Mouse (Mus musculus) adrenal gland, postnatal 25 days (tissue): Measurements from ENCODE around the gene Pknox2. TPM values are rescaled to one million over a fixed set of nuclear protein-coding genes. Genes with fewer than 3 reads are reported as not detected.

Experiments
- DNase-seq: peaks from one replicate; pipeline ENCODE4 v3.0.0; 2021; ENCODE audit warnings: mixed read lengths
- total RNA-seq: library from RNA; stranded (reverse); gene quantifications from 2 replicates; pipeline ENCODE4 v1.2.3, GENCODE M21; 2021

Gene Pknox2
- total RNA-seq, 1 experiment from 2014 or later = 1.9 TPM

DNA sequence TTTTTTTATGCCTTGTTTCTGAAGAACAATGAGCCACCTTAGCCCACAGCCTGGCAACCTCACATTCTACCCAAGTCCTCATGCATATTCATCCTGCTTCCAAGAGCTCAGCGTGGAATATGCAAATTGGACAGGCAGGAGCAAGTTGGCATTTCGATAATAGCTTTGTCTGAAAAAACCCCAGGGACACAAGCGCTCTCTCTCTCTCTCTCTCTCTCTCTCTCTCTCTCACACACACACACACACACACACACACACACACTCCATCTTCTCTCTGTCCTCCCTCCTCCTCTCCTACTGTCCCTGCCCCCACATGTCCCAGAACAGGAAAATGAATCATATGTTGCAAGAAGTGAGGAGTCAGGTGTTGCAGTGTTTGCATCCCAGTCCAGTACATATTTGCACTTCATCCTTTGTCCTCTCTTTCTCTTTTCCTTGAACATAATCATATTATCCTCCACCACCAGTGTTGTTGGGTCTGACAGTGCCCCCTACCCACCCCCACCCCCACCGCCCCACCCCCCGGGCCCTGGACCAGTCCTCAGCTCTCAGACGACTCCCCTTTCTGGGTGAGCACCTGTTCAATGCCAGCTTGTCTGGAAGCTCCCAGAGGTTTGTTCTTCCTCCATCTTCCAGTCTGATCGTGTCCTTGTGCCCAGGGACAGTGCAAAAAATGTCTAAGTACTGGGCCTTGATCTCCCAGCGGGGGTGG is 265.0 kb downstream of the Pknox2 start:
- no peak for DNase-seq

DNA sequence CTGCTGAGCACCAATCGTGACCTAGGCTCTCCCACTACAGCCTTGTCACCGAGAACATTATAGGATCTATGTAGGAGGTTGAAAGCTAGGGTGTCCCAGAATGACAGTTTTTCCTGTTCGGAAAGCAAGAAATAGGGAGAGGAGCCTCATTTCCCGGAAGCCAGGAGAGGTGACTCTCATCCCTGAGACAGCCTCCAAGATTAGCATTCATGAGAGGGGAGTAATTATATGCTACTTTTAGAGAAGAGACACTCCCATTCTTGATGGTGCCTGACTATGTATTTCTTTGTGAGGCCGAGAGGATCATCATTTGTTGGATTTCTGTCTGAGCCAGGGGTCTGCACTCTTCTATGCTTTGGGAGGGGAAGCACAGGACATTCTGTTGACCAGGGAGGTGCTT is 265.6 kb downstream of the Pknox2 start:
- no peak for DNase-seq

GRCm38 (mm10) chr9:36876787-36877186 is 270.4 kb downstream of the Pknox2 start:
- DNase-seq = no peak

DNA sequence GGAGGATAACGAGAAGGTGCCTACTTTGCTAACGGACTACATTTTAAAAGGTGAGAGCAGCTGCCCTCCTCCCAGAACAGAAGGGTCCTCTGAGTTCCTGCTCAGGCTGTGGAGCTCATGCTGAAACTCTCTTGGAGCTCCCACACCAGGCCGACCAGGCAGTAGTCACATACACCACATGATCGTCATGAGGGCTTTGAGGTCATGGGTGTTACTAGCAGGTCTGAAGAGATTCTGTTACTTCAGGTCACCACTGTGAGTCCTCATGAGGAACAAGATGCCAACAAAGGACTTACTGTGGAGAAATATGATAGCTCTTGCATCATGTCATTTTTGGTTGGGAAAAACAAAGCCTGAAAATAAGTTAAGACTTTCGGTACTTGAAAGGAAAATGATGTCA is 270.9 kb downstream of the Pknox2 start:
- no peak for DNase-seq

DNA sequence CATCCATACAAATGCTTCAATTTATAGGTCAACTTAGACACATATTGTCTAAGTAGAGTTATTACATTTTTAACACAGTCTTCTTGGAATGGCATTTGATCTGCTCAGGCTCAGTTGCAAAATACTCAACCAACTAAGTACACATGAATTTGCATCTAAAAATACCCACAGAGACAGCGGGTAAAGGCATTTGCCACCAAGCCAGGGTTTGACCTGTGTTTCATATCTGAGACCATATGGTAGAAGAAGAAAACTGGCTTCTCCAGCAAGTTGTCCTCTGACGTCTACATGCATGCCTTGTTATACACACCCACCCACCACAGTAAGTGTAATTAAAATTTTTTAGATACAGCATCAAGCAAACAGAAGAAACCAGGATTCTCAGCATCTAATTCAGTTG is 273.4 kb downstream of the Pknox2 start:
- DNase-seq = no peak

- DNase-seq = no peak
Observed at GRCm38 (mm10) chr9:36870263-36870662, 276.9 kb downstream of the Pknox2 start.

DNA sequence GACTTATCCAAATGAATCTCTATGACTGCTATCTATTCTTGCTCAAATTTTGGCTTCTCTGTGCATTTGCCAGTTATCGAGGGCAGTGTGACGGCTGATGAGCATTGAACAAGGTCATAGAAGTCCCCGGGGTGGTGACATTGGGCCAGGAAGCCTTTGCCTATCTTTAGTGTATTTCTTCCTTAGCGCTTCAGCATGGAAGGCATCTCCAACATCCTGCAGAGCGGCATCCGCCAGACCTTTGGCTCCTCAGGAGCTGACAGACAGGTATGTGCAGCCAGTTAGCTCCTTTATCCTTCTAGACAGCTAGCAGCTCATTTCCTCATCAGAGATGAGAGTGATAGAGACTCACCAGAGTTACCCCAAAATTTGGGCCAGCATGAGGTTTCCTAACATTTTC is 278.5 kb downstream of the Pknox2 start:
- DNase-seq = no peak

GRCm38 (mm10) chr9:36864862-36865813 is 282.1 kb downstream of the Pknox2 start:
- DNase-seq = no peak

GRCm38 (mm10) chr9:36863694-36864093 is 283.5 kb downstream of the Pknox2 start:
- DNase-seq = no peak

- no peak for DNase-seq
Observed at GRCm38 (mm10) chr9:36862576-36862975, 284.6 kb downstream of the Pknox2 start.

DNA sequence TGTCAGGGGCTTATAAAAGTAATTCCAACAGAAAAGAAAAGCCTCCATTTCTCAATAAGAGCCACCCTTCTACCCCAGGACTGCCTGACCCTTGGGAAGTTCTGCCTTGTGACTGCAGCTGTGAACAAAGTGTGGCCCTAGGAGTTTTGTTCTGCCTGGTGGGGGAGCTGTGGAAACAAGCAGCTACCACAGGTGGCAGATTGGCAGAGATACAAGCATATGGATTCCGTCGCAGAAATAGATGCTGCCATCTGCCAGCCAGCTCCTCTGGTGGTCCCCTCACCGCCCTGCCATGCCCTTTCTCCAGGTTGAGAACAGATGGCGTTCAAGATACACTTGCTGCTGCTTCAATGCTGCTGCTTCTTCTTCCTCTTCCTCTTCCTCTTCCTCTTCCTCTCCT is 288.5 kb downstream of the Pknox2 start:
- no peak for DNase-seq

DNA sequence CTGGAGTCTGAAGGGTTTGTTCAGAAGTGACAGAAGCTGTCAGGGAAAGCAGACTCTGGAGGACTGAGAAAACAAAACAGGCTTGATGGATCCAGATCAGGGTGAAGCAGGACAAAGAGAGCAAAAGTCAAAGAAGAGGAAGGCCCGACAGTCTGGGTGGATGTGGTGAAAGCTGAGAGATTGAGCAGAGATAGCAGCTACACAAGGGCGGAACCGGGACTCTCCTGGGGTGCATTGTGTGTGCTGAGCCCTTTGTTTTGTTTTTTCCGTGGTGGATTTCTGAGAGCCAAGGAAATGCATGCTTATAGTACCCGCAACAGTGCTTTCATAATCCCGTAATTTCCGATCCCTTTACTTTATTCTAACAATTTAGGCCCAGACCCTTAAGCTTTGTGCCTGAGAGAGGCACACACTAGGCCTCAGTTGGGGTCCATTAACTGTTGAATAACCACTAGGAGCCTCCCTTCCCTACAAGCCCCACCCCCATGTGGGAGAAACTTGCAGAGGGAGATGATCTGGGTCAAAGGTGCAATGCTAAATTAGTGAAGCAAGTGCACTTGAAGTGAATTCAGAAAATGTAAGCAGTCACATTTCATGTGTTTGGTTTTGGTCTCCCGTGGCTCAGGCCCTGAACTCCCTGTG is 289.6 kb downstream of the Pknox2 start:
- no peak for DNase-seq

GRCm38 (mm10) chr9:36856351-36856750 is 290.9 kb downstream of the Pknox2 start:
- DNase-seq = no peak

GRCm38 (mm10) chr9:36852175-36852574 is 295.0 kb downstream of the Pknox2 start:
- DNase-seq = no peak

DNA sequence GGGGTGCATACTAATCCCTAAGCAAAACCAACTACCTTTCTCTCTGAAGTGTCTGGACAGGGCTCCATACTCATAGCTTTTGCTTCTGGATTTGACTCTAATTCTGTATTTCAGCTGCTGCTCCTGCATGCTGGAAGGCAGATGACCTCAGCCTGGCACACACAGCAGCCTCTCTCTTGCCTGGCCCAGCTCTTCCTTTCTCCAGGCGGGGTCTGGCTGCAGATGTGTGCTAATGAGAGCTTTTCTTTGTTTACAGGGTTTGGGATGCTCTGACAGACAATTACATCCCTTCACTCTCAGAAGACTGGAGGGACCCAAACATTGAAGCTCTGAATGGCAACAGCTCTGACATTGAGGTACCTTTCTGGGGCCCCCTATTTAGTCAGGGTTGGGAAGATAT is 297.1 kb downstream of the Pknox2 start:
- DNase-seq = no peak

GRCm38 (mm10) chr9:36848661-36849060 is 298.5 kb downstream of the Pknox2 start:
- DNase-seq = no peak

- DNase-seq = no peak
Observed at GRCm38 (mm10) chr9:36846346-36846745, 300.9 kb downstream of the Pknox2 start.

Other genes with a start within 250 kb of the Pknox2 start
- 4.5 and 4.7 TPM in 2 replicates for gene Tmem218, start 60.8 kb upstream of the Pknox2 start, total RNA-seq
- gene Slc37a2, start 108.3 kb upstream of the Pknox2 start, total RNA-seq = 49.1 and 58.6 TPM in 2 replicates
- gene Ccdc15, start 201.0 kb upstream of the Pknox2 start, total RNA-seq = 3.9 and 4.6 TPM in 2 replicates
- gene Hepacam, start 219.9 kb upstream of the Pknox2 start, total RNA-seq = 0.18 TPM in 1 of 2 replicates, not detected in the other